Mouse (Mus musculus): ENCODE results near the gene Tacc3.

The Tacc3 gene

DNA sequence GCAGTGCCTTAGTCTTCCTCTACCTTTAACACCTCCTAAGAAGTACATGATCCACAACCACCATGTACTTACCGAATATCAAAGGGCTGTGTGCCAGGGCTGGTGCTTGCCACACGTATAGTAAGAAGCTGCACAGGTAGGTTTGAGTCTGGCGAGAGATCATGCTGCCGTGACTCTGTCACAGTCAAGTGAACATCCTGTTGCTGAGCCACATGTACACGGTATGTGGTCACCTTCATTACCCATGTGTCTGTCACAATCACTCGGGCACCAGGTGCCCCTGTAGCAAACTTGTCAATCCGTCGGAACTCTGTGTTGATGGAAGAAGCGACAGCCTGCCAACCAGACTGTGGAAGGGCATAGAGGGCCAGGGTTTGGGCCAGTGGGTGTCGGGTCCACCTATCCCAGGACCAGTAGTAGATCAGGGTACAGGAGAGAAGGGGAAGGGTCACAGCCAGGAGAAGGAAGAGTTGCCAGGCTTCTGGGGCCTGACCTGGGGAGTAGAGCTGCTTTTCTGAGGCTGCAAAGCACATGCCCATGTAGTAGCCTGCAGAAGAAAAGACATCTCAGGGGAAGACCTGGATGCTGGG is 2.6 kb upstream of the Tacc3 start:
- no peak for DNase-seq (ENCODE audit: low spot score in 2 of 2)

DNA sequence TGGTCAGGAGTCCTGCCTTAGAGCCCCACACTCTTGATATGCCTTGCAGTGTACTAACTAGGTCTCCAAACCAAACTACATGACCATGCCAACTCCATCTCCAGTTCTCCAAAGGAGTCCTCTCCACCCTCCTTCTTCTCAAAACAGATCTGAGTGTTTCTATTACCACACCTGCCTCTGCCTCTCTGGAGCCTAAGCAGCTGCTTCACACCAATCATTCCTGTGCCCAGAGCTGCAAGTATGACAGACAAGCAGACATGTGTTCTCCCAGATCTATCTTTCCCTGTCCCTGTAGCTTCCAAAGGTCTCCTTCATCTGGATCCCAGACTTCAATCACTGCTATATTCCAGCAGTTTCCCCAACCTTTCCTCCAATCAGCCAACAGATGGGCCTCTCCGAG is 1.2 kb upstream of the Tacc3 start:
- DNase-seq (ENCODE audit: low spot score in 2 of 2): no peak

DNA sequence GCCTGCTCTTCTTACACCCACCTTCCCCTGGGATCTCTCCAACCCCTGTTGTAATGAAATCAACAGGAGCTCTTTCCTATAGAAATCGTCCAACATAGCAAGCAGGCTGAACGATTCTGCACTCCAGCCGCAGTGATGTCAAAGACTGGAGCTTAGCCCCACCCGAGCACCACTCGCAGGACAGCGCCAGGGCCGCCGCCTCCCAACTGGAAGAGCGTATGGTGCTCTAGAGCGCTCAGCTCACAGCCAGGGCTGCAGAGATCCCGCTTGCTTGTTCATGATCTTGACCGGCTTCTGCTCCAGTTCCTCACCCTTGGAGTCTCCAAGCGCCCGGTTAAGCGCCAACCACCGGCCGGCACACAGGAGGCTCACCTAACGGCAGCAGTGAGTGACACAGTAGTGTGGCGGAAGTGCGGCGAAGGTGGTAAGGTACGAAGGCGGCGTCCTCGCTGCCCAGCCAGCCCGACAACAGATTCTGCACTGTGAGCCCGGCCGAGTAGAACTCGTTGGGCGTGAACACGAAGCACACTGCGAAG is 609 bp upstream of the Tacc3 start:
- no peak for DNase-seq (ENCODE audit: low spot score in 2 of 2)

DNA sequence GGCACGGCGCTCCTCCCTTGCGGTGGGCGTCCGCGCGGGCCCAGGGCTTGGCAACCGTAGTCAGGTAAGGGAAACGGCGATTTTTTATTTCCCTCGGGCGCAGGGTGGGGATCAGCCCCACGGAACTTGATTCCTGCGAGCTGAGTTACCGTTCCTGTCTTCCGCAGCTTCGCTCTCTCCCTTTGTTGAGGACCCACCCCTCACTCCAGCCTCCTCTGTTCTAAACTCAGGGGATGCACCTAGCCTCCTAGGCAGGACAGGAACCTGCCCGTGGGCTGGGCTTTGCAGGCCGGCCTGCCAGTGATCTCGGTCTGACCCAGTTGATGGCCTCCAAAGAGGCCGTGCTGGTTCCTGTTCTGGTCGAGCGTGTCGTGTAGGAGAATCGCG is 729 bp downstream of the Tacc3 start:
- no peak for DNase-seq (ENCODE audit: low spot score in 2 of 2)

DNA sequence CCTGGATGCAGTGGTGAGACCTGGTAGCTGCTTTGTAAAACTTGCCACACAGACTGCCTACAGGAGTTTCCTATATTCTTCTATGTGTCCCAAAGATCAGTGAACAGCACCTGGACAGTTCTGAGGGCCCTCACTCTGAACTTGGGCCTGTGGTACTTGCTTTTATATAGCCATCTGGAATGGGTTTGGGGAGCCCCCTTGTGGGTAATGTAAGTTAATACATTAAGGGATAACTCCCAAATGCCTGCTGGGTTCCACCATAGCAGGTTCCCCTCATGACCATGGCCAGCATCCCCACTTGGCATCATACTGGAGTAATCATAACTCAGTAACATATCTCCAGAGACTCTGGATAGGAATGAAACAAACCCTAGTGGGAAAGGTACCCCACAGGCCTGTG is 10.3 kb downstream of the Tacc3 start:
- DNase-seq (ENCODE audit: low spot score in 2 of 2): no peak

DNA sequence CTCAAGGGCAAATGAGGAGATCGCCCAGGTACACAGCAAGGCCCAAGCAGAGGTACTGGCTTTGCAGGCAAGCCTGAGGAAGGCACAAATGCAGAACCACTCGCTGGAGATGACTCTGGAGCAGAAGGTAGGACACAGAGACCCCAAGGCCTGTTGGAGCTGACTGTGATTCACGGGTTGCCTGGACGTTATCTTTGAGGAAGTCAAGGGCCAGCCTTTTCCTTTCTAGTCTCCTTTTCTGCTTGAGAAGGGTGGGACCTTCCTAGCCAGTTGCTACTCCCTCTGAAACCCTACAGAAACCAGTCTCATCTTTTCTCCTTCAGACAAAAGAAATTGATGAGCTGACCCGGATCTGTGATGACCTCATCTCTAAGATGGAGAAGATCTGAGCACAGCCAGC is 13.7 kb downstream of the Tacc3 start:
- no peak for DNase-seq (ENCODE audit: low spot score in 2 of 2)

- no peak for DNase-seq (ENCODE audit: low spot score in 2 of 2)
Measured at GRCm38 (mm10) chr5:33674439-33674838, 16.5 kb downstream of the Tacc3 start.

DNA sequence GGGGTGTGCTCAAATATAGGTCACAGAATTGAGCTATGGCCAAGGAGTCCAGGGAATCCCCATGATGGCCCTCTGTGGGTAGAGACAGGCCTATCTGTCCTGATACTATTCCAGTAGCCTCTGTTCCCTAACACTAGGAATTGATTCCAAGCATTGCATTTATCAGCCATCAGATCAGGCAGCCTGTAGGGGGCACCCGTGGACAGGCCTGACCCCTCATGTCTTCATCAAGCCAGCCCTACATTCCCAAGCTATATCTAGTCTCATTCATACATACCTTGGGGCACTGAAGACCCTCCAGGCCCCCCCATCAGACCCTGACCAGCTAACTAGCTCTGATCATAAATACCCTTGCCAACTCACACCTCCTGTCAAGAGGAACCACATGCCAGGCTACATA is 18.0 kb downstream of the Tacc3 start:
- no peak for DNase-seq (ENCODE audit: low spot score in 2 of 2)

DNA sequence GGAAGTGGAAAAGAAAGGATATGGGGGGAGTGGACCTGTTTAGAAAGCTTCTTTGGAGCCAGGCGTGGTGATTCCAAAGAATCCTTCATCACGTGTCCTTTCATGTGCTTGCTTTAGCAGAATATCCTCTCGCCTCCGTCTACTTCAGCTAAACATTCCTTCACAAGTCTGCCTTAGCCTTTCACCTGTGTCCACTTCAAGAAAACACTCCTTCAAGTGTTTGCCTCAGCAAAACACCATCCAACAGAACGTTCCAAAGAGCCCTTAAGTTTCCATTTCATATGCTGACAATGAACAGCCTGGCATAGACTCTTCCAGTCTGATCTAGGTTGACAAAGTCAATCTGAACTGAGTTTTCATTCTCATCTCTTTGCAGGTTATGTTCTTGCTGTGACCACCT is 20.3 kb downstream of the Tacc3 start:
- DNase-seq (ENCODE audit: low spot score in 2 of 2): no peak

GRCm38 (mm10) chr5:33681044-33681443 is 23.1 kb downstream of the Tacc3 start:
- DNase-seq (ENCODE audit: low spot score in 2 of 2): no peak

DNA sequence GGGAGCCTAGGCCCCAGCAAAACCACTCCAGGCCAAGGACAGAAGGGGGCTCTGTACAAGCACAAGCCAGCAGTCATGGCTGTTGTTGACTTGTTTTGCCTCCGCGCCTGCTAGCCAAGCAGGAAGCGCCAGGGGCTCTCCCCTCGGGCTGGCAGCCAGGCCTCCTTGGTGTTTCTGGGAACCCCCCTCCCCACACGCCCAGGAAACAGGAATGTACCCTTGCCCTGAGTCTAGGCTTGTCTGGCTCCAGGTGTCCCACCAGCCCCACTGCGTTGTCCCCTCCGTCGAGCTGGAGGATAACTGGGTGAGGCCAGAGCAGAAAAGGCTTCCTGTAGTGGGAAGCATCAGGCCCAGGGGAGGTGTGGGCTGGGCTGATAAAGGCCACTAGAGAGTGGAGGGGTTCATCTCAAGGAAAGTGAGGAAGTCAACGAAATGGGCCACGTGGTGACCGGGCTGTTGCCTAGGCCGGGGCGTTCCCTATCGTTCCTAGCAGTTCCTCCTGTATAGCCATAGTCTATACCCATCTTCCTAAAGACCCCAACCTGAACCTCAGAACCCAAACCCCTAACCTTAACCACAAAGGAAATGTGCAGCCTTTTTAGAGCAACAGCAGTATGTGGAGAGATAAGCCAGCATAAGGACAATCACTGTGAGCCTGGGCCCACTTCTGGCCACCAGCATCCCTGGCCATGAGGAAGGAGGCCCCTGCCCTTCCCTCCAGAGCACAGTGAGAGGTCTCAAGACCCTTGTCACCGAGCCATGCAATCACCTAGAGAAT is 23.9 kb downstream of the Tacc3 start:
- DNase-seq (ENCODE audit: low spot score in 2 of 2): no peak

DNA sequence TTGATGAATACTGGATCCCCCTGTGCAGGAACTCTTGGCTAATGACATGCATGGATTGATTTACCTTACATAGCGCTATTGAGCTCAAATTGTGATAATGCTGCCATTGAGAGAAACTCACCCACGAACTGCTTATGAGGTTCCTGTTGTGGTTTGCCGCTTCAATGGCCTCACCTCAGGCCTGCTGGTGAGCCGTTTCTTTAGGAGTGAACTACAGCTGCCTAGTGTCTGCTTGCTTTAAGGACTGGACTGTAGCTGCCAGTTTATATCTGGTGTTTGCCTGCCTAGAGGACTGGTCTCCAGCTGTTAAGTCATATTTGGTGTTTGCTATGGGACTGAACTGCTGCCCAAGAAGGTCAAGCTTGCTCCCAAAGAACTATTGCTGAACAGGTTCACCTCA is 25.0 kb downstream of the Tacc3 start:
- DNase-seq (ENCODE audit: low spot score in 2 of 2): no peak

- no peak for DNase-seq (ENCODE audit: low spot score in 2 of 2)
Measured at GRCm38 (mm10) chr5:33683897-33684652, 26.1 kb downstream of the Tacc3 start.

DNA sequence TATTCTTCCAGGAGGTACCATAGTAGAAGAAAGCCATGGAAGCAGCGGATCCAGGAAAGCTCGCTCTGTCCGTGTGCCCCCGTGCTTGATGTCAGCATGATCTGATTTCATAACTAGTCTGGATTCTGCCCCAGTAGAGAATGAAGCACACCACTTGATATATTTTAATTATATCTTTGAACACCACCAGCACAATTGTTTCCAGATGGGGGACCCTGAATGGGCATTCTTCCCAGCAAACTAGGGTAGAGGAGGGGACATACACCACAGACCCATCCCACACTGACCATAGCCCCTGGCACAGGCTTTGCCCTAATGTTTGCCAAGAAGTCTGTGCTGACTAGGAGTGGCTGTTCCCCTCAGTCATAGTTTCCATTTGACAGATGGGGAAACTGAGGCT is 27.0 kb downstream of the Tacc3 start:
- no peak for DNase-seq (ENCODE audit: low spot score in 2 of 2)

- no peak for DNase-seq (ENCODE audit: low spot score in 2 of 2)
Measured at GRCm38 (mm10) chr5:33687142-33687541, 29.2 kb downstream of the Tacc3 start.

- DNase-seq (ENCODE audit: low spot score in 2 of 2): no peak
Measured at GRCm38 (mm10) chr5:33688278-33689220, 30.6 kb downstream of the Tacc3 start.

GRCm38 (mm10) chr5:33689221-33689844 is 31.4 kb downstream of the Tacc3 start:
- DNase-seq (ENCODE audit: low spot score in 2 of 2): no peak

GRCm38 (mm10) chr5:33689852-33690645 is 32.1 kb downstream of the Tacc3 start:
- DNase-seq (ENCODE audit: low spot score in 2 of 2): no peak

GRCm38 (mm10) chr5:33692393-33692792 is 34.5 kb downstream of the Tacc3 start:
- DNase-seq (ENCODE audit: low spot score in 2 of 2): no peak

DNA sequence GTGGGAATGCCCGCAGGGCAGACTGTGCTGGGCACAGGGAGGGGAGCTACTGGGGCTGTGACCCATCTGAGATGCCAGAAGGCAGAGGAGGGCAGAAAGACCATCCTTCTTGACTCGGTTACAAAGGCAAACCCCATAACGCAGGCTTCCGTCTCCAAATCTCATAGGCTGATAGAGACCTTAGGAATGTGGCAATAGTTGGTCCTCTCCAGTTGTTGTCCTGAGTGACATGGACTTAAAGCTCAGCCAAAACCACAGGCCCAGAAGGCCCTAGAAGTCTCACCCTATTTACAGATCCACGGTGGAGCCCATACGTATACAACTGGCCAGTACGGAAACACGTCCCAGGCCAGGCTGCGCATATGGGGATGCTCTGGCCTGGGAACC is 36.5 kb downstream of the Tacc3 start:
- DNase-seq (ENCODE audit: low spot score in 2 of 2): no peak

All from spleen, postnatal 4 days (tissue).